Mouse (Mus musculus) liver, embryonic 15.5 days (tissue): ENCODE results near the gene Boc. TPM values are rescaled to one million over a fixed set of nuclear protein-coding genes. Genes with fewer than 3 reads are reported as not detected.

Experiments used
- ATAC-seq: fragments of 200-750 bp; cut with Nextera tagmentation; 2 replicates; pipeline ENCODE4 v1.8.0; 2017; ENCODE audit warnings: moderate number of reproducible peaks, mild to moderate bottlenecking, moderate library complexity; ENCODE audit not compliant: insufficient read depth
- H3K27ac ChIP-seq: fragments of 300-500 bp; sonication (generic); replicated peaks from 2 replicates; pipeline ENCODE4 v1.5.1; 2015; ENCODE audit warnings: mild to moderate bottlenecking, inconsistent platforms
- H3K27me3 ChIP-seq: fragments of 300-500 bp; sonication (generic); 2 replicates; pipeline ENCODE4 v1.6.1; 2015; ENCODE audit warnings: mild to moderate bottlenecking, inconsistent platforms
- H3K36me3 ChIP-seq: fragments of 300-500 bp; sonication (generic); replicated peaks from 2 replicates; pipeline ENCODE4 v1.6.1; 2015; ENCODE audit warnings: moderate library complexity, mild to moderate bottlenecking, inconsistent platforms
- H3K4me1 ChIP-seq: fragments of 300-500 bp; sonication (generic); replicated peaks from 2 replicates; pipeline ENCODE4 v1.6.1; 2015; ENCODE audit warnings: inconsistent platforms
- H3K4me2 ChIP-seq: fragments of 300-500 bp; sonication (generic); 2 replicates; pipeline ENCODE4 v1.6.1; 2015; ENCODE audit warnings: moderate library complexity, mild to moderate bottlenecking, inconsistent platforms
- H3K4me3 ChIP-seq: fragments of 300-500 bp; sonication (generic); replicated peaks from 2 replicates; pipeline ENCODE4 v1.5.1; 2015; ENCODE audit warnings: mild to moderate bottlenecking, inconsistent platforms
- H3K9ac ChIP-seq: fragments of 300-500 bp; sonication (generic); 2 replicates; pipeline ENCODE4 v1.6.1; 2015; ENCODE audit warnings: moderate library complexity, mild to moderate bottlenecking, inconsistent platforms
- H3K9me3 ChIP-seq: fragments of 300-500 bp; sonication (generic); replicated peaks from 2 replicates; pipeline ENCODE4 v1.6.1; 2016; ENCODE audit warnings: inconsistent platforms
- WGBS: fragments of 180-500 bp; shearing (Covaris S2); methylation state at CpG from one replicate; pipeline ENCODE4 v1.1.7; 2015; ENCODE audit warnings: mixed read lengths; ENCODE audit not compliant: insufficient replicate concordance; 5-methylcytosine and 5-hydroxymethylcytosine counted together
- polyA plus RNA-seq: library from polyadenylated mRNA; unstranded; fragments of >200 nt; fragmentation: Nextera tagmentation; extraction: Ambion mirVana; gene quantifications from 2 replicates; pipeline ENCODE4 v1.2.1, GENCODE M21; 2015

The Boc gene
- polyA plus RNA-seq, 1 experiment from 2014 or later = 0.59 TPM

- ATAC-seq = no peak
- Histone ChIP-seq H3K9me3 (no peaks in the 10 kb centered on the region), H3K27ac (no peak overlapping the region)
These were observed 55.7 kb downstream of the Boc start for GRCm38 (mm10) chr16:44502895-44503575.

GRCm38 (mm10) chr16:44502325-44502724, 56.4 kb downstream of the Boc start:
- Histone ChIP-seq H3K4me2 (no peak overlapping the region), H3K27me3 (no peaks in the 10 kb centered on the region), H3K4me1 (no peaks in the 10 kb centered on the region), H3K27ac (no peak overlapping the region), H3K9me3 (no peaks in the 10 kb centered on the region), H3K4me3 (no peak overlapping the region), H3K36me3 (no peaks in the 10 kb centered on the region), H3K9ac (no peak overlapping the region)
- ATAC-seq = no peak
- 43% methylated on average over 7 of the region's 7 CpGs for WGBS

More at GRCm38 (mm10) chr16:44502895-44503575, 55.7 kb downstream of the Boc start:
- Histone ChIP-seq H3K4me3 (no peak overlapping the region), H3K9ac (no peak overlapping the region), H3K4me2 (no peak overlapping the region), H3K36me3 (no peaks in the 10 kb centered on the region), H3K27me3 (no peaks in the 10 kb centered on the region), H3K4me1 (no peaks in the 10 kb centered on the region)
- 22% methylated on average over 8 of the region's 8 CpGs for WGBS

- no peak overlapping the region for H3K4me3 ChIP-seq
- no peak overlapping the region for H3K27ac ChIP-seq
- no peak overlapping the region for H3K4me2 ChIP-seq
- WGBS = 68% methylated on average over 10 of the region's 10 CpGs
- no peak for ATAC-seq
- H3K4me1 ChIP-seq = no peaks in the 10 kb centered on the region
- no peaks in the 10 kb centered on the region for H3K36me3 ChIP-seq
- no peak overlapping the region for H3K9ac ChIP-seq
- H3K9me3 ChIP-seq = no peaks in the 10 kb centered on the region
- H3K27me3 ChIP-seq = no peaks in the 10 kb centered on the region
These were observed 56.9 kb downstream of the Boc start for GRCm38 (mm10) chr16:44501783-44502182.

- H3K27ac ChIP-seq = no peak overlapping the region
- 65% methylated on average over 3 of the region's 3 CpGs for WGBS
These were observed 60.2 kb downstream of the Boc start for GRCm38 (mm10) chr16:44498447-44498846.

GRCm38 (mm10) chr16:44496971-44497464, 61.7 kb downstream of the Boc start:
- H3K27ac ChIP-seq = no peak overlapping the region
- no peak overlapping the region for H3K4me2 ChIP-seq
- no peak for ATAC-seq
- 33% methylated on average over 15 of the region's 15 CpGs for WGBS
- no peak overlapping the region for H3K4me3 ChIP-seq
- no peak overlapping the region for H3K9ac ChIP-seq
- H3K27me3 ChIP-seq = no peaks in the 10 kb centered on the region
- H3K9me3 ChIP-seq = no peaks in the 10 kb centered on the region
- no peaks in the 10 kb centered on the region for H3K4me1 ChIP-seq
- H3K36me3 ChIP-seq = no peaks in the 10 kb centered on the region

More at GRCm38 (mm10) chr16:44498447-44498846, 60.2 kb downstream of the Boc start:
- Histone ChIP-seq H3K9ac (no peak overlapping the region), H3K36me3 (no peaks in the 10 kb centered on the region), H3K27me3 (no peaks in the 10 kb centered on the region), H3K4me1 (no peaks in the 10 kb centered on the region), H3K4me2 (no peak overlapping the region), H3K9me3 (no peaks in the 10 kb centered on the region), H3K4me3 (no peak overlapping the region)
- no peak for ATAC-seq

- ATAC-seq = no peak
- WGBS = 29% methylated on average over 8 of the region's 8 CpGs
- Histone ChIP-seq H3K4me1 (no peaks in the 10 kb centered on the region), H3K9ac (no peak overlapping the region), H3K27me3 (no peaks in the 10 kb centered on the region), H3K4me2 (no peak overlapping the region), H3K9me3 (no peaks in the 10 kb centered on the region), H3K4me3 (no peak overlapping the region), H3K36me3 (no peaks in the 10 kb centered on the region), H3K27ac (no peak overlapping the region)
These were observed 64.1 kb downstream of the Boc start for GRCm38 (mm10) chr16:44494441-44495108.

GRCm38 (mm10) chr16:44493868-44494267, 64.8 kb downstream of the Boc start:
- no peak for ATAC-seq
- Histone ChIP-seq H3K36me3 (no peaks in the 10 kb centered on the region), H3K9ac (no peak overlapping the region), H3K9me3 (no peaks in the 10 kb centered on the region), H3K27ac (no peak overlapping the region), H3K4me1 (no peaks in the 10 kb centered on the region), H3K4me2 (no peak overlapping the region), H3K27me3 (no peaks in the 10 kb centered on the region), H3K4me3 (no peak overlapping the region)
- 59% methylated on average over 6 of the region's 6 CpGs for WGBS

GRCm38 (mm10) chr16:44492706-44493105, 66.0 kb downstream of the Boc start:
- 63% methylated on average over 9 of the region's 9 CpGs for WGBS
- H3K27me3 ChIP-seq = no peaks in the 10 kb centered on the region
- H3K4me2 ChIP-seq = no peak overlapping the region
- no peaks in the 10 kb centered on the region for H3K36me3 ChIP-seq
- no peak overlapping the region for H3K9ac ChIP-seq
- H3K27ac ChIP-seq = no peak overlapping the region
- no peaks in the 10 kb centered on the region for H3K4me1 ChIP-seq
- H3K9me3 ChIP-seq = no peaks in the 10 kb centered on the region
- ATAC-seq = no peak
- no peak overlapping the region for H3K4me3 ChIP-seq

GRCm38 (mm10) chr16:44492151-44492550, 66.5 kb downstream of the Boc start:
- Histone ChIP-seq H3K4me2 (no peak overlapping the region), H3K9ac (no peak overlapping the region), H3K36me3 (no peaks in the 10 kb centered on the region), H3K9me3 (no peaks in the 10 kb centered on the region), H3K27me3 (no peaks in the 10 kb centered on the region), H3K27ac (no peak overlapping the region), H3K4me3 (no peak overlapping the region), H3K4me1 (no peaks in the 10 kb centered on the region)
- no peak for ATAC-seq
- WGBS = 72% methylated on average over 6 of the region's 6 CpGs

GRCm38 (mm10) chr16:44491051-44491450, 67.6 kb downstream of the Boc start:
- no peak overlapping the region for H3K4me2 ChIP-seq
- no peak for ATAC-seq
- H3K9me3 ChIP-seq = no peaks in the 10 kb centered on the region
- no peaks in the 10 kb centered on the region for H3K36me3 ChIP-seq
- no peaks in the 10 kb centered on the region for H3K27me3 ChIP-seq
- H3K4me1 ChIP-seq = no peaks in the 10 kb centered on the region
- H3K4me3 ChIP-seq = no peak overlapping the region
- 66% methylated on average over 9 of the region's 9 CpGs for WGBS
- no peak overlapping the region for H3K9ac ChIP-seq
- H3K27ac ChIP-seq = no peak overlapping the region

- Histone ChIP-seq H3K4me2 (no peak overlapping the region), H3K9me3 (no peaks in the 10 kb centered on the region), H3K36me3 (no peaks in the 10 kb centered on the region), H3K9ac (no peak overlapping the region), H3K4me3 (no peak overlapping the region), H3K27me3 (no peaks in the 10 kb centered on the region), H3K27ac (no peak overlapping the region), H3K4me1 (no peaks in the 10 kb centered on the region)
- no peak for ATAC-seq
- 73% methylated on average over 13 of the region's 13 CpGs for WGBS
These were observed 71.5 kb downstream of the Boc start for GRCm38 (mm10) chr16:44487194-44487593.
